ENCODE assay signal across 15 mouse cellular contexts in the genomic region with DNA sequence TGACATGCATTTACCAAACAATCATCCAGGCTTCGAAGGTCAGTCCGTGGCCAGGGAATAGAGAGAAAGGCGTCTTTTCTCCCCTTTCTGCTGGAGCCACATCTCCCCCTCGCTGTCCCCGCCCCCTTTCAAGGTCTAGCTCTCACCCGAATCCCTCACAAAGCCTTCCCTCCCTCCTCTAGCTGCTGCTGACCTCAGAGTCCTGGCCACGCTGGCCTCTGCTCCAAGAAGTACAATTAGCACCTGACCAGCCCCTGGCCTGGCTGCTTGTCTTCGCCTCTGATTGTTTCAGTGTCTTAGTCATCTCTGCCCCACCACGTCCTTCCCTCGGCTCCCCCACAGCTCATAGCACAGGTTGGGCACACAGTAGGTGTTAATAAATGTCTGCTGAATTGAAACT. TPM values are rescaled to one million over a fixed set of nuclear protein-coding genes. Genes with fewer than 3 reads are reported as not detected.
DNase-seq lines count a peak whose midpoint lies in the region; ATAC-seq and TF ChIP-seq lines count a peak whose summit lies in the region.
"Had no signal": no experiment of that assay in that cellular context is flagged by ENCODE, and none has a peak within 500 bp of the region (broad histone marks: within the 10 kb centered on the region; RNA-seq: fewer than 3 reads in every experiment).

No protein-coding gene starts in this region.

- H3K9me3 ChIP-seq in hindbrain, embryonic 10.5 days, result no peaks in the 10 kb centered on the region; the same call in 1 of the 2 replicates
- no peaks in the 10 kb centered on the region for H3K9me3 ChIP-seq in hindbrain, embryonic 13.5 days
- H3K9me3 ChIP-seq: G1E; limb, embryonic 10.5 days; liver, embryonic 13.5 days had no signal

- no peak for TF ChIP-seq CTCF in testis, adult 2 months (IDR thresholded peaks at IDR 0.05; ENCODE audit: control insufficient read depth, insufficient read depth, insufficient replicate concordance, low read depth, low read length)

- H3K9ac ChIP-seq in hindbrain, embryonic 13.5 days, result no peak overlapping the region
- H3K9ac ChIP-seq: liver, embryonic 13.5 days had no signal

- intact Hi-C loops in heart, postnatal 25 days (cut with DNase I), result no loop called here

- peak overlapping the region; percentile 62 for H3K27ac ChIP-seq in hindbrain, embryonic 10.5 days
- no peak overlapping the region for H3K27ac ChIP-seq in hindbrain, embryonic 13.5 days
- no peak overlapping the region for H3K27ac ChIP-seq in testis, adult 2 months (ENCODE audit: control insufficient read depth, insufficient read depth, low read depth, low read length)
- H3K27ac ChIP-seq: limb, embryonic 10.5 days; liver, embryonic 13.5 days had no signal

- DNase-seq in heart, adult 11 months, result peak; percentile 89
- no peak for DNase-seq in heart, postnatal 25 days (ENCODE audit: low spot score)
- DNase-seq in hindbrain, embryonic 10.5 days (ENCODE audit: low spot score), result peak; percentile 39
- no peak for DNase-seq in testis, postnatal 14 days (ENCODE audit: low spot score)
- DNase-seq in testis, postnatal 10 days (ENCODE audit: low spot score), result peak; percentile 48
- DNase-seq in lung, postnatal 14 days, result no peak
- DNase-seq: cerebellum, adult 11 months; cerebellum, postnatal 25 days; liver, embryonic 13.5 days; right cerebral cortex, postnatal 25 days had no signal

- no peak overlapping the region for H3K4me2 ChIP-seq in hindbrain, embryonic 13.5 days
- H3K4me2 ChIP-seq: liver, embryonic 13.5 days had no signal

- no peak overlapping the region for H3K4me3 ChIP-seq in hindbrain, embryonic 10.5 days
- H3K4me3 ChIP-seq in hindbrain, embryonic 13.5 days, result no peak overlapping the region
- peak overlapping the region; percentile 32 for H3K4me3 ChIP-seq in testis, adult 2 months (ENCODE audit: control insufficient read depth, low read depth, low read length)
- H3K4me3 ChIP-seq: limb, embryonic 10.5 days; liver, embryonic 13.5 days had no signal

- H3K36me3 ChIP-seq in hindbrain, embryonic 10.5 days, result no peaks in the 10 kb centered on the region
- no peaks in the 10 kb centered on the region for H3K36me3 ChIP-seq in hindbrain, embryonic 13.5 days
- no peaks in the 10 kb centered on the region for H3K36me3 ChIP-seq in testis, adult 2 months (ENCODE audit: control insufficient read depth, insufficient read depth, low read length)
- H3K36me3 ChIP-seq: limb, embryonic 10.5 days; liver, embryonic 13.5 days had no signal

- peaks cover 24% of the 10 kb centered on the region; the same call in 1 of the 2 replicates for H3K4me1 ChIP-seq in hindbrain, embryonic 10.5 days (replicated peaks)
- H3K4me1 ChIP-seq in hindbrain, embryonic 13.5 days (replicated peaks), result peaks cover 6% of the 10 kb centered on the region; the same call in 1 of the 2 replicates
- H3K4me1 ChIP-seq in testis, adult 2 months (ENCODE audit: control insufficient read depth, insufficient read depth, low read length), result peaks cover 7% of the 10 kb centered on the region

- H3K27me3 ChIP-seq in hindbrain, embryonic 10.5 days (ENCODE audit: insufficient read depth, poor library complexity, severe bottlenecking), result peaks cover 39% of the 10 kb centered on the region
- H3K27me3 ChIP-seq in hindbrain, embryonic 13.5 days, result peaks cover 32% of the 10 kb centered on the region
- H3K27me3 ChIP-seq in testis, adult 2 months (ENCODE audit: control insufficient read depth, insufficient read depth, low read length), result no peaks in the 10 kb centered on the region

- TF ChIP-seq POLR2A in testis, adult 2 months (IDR thresholded peaks at IDR 0.05; ENCODE audit: control insufficient read depth, low read depth, low read length), result no peak

- no peak for ATAC-seq in hindbrain, embryonic 13.5 days (ENCODE audit: low FRiP score)
- ATAC-seq: lung, postnatal 0 days had no signal

- WGBS in hindbrain, embryonic 10.5 days, result 24% methylated on average over 10 of the region's 10 CpGs
- WGBS in hindbrain, embryonic 13.5 days, result 22% methylated on average over 10 of the region's 10 CpGs

RNA-seq across cellular contexts. Expression of gene Elf4, which starts 13.3 kb away (rescaled TPM):
- 1 to 10 TPM; 6.0 to 6.4 TPM for total RNA-seq in heart, postnatal 25 days (2021)
- polyA plus RNA-seq in hindbrain, embryonic 10.5 days (2016; fragmentation: Nextera tagmentation; extraction: Ambion mirVana), result 2.6 and 2.8 TPM in 2 replicates
- 0.69 and 0.84 TPM in 2 replicates for polyA plus RNA-seq in hindbrain, embryonic 13.5 days (2015; fragmentation: Nextera tagmentation; extraction: Ambion mirVana)
- 2.7 and 4.4 TPM in 2 replicates for polyA plus RNA-seq in testis, adult 2 months (2012; rRNA removed)

Comparison
In these comparisons a context has a peak if more than half of its experiments do, and no peak if none do; other contexts are left out.
1. DNase-seq: peak in heart, adult 11 months (single experiment), hindbrain, embryonic 10.5 days (single experiment) and testis, postnatal 10 days (single experiment); none in heart, postnatal 25 days (single experiment), testis, postnatal 14 days (single experiment) and lung, postnatal 14 days (single experiment).